Mouse (Mus musculus): Measurements from ENCODE around the gene Sh3rf3. TPM values are rescaled to one million over a fixed set of nuclear protein-coding genes. Genes with fewer than 3 reads are reported as not detected.

Gene Sh3rf3
- total RNA-seq, 2 experiments from 2014 or later: 1.5 to 1.8 TPM

- no peak for DNase-seq
These were observed 297.2 kb downstream of the Sh3rf3 start for GRCm38 (mm10) chr10:59110386-59110785.

- no peak for DNase-seq
These were observed 299.6 kb downstream of the Sh3rf3 start for GRCm38 (mm10) chr10:59112755-59113154.

GRCm38 (mm10) chr10:59113386-59113785 lies 300.2 kb downstream of the Sh3rf3 start:
- no peak for DNase-seq

GRCm38 (mm10) chr10:59114535-59115291 lies 301.6 kb downstream of the Sh3rf3 start:
- peak; percentile 50 for DNase-seq

GRCm38 (mm10) chr10:59115691-59116090 lies 302.5 kb downstream of the Sh3rf3 start:
- no peak for DNase-seq

GRCm38 (mm10) chr10:59116331-59116730 lies 303.2 kb downstream of the Sh3rf3 start:
- DNase-seq: no peak

- DNase-seq: no peak
These were observed 304.4 kb downstream of the Sh3rf3 start for GRCm38 (mm10) chr10:59117555-59117954.

GRCm38 (mm10) chr10:59119001-59119400 lies 305.8 kb downstream of the Sh3rf3 start:
- DNase-seq: no peak

- DNase-seq: no peak
These were observed 306.7 kb downstream of the Sh3rf3 start for GRCm38 (mm10) chr10:59119811-59120210.

- no peak for DNase-seq
These were observed 312.3 kb downstream of the Sh3rf3 start for GRCm38 (mm10) chr10:59125497-59125896.

- no peak for DNase-seq
These were observed 314.5 kb downstream of the Sh3rf3 start for GRCm38 (mm10) chr10:59127637-59128036.

- DNase-seq: peak; percentile 22
These were observed 318.9 kb downstream of the Sh3rf3 start for GRCm38 (mm10) chr10:59131926-59132628.

GRCm38 (mm10) chr10:59133478-59134009 lies 320.4 kb downstream of the Sh3rf3 start:
- no peak for DNase-seq

GRCm38 (mm10) chr10:59149956-59150383 lies 336.8 kb downstream of the Sh3rf3 start:
- peak; percentile 50 for DNase-seq

- DNase-seq: no peak
These were observed 337.9 kb downstream of the Sh3rf3 start for GRCm38 (mm10) chr10:59150938-59151657.

- DNase-seq: no peak
These were observed 339.5 kb downstream of the Sh3rf3 start for GRCm38 (mm10) chr10:59152544-59153081.

- no peak for DNase-seq
These were observed 345.5 kb downstream of the Sh3rf3 start for GRCm38 (mm10) chr10:59158627-59159026.

GRCm38 (mm10) chr10:59162185-59162897 lies 349.2 kb downstream of the Sh3rf3 start:
- no peak for DNase-seq

- DNase-seq: peak; percentile 64
These were observed 353.2 kb downstream of the Sh3rf3 start for GRCm38 (mm10) chr10:59166104-59166944.

GRCm38 (mm10) chr10:59171042-59171441 lies 357.9 kb downstream of the Sh3rf3 start:
- no peak for DNase-seq

GRCm38 (mm10) chr10:59172539-59172938 lies 359.4 kb downstream of the Sh3rf3 start:
- no peak for DNase-seq
